Mouse (Mus musculus) G1E-ER4 (cell line): ENCODE data around the gene U2af1. TPM values are rescaled to one million over a fixed set of nuclear protein-coding genes. Genes with fewer than 3 reads are reported as not detected.

Experiments used
- GATA1 ChIP-seq: IDR thresholded peaks from one replicate; pipeline ENCODE4 v1.8.0; 2012; ENCODE audit warnings: low read length, inconsistent platforms
- polyA plus RNA-seq: library from polyadenylated mRNA; stranded (reverse); fragments of >175 nt; gene quantifications from 2 replicates; pipeline ENCODE4 v1.2.3, GENCODE M21; 2012

U2af1 gene
- polyA plus RNA-seq, 1 experiment, result 175 TPM

DNA sequence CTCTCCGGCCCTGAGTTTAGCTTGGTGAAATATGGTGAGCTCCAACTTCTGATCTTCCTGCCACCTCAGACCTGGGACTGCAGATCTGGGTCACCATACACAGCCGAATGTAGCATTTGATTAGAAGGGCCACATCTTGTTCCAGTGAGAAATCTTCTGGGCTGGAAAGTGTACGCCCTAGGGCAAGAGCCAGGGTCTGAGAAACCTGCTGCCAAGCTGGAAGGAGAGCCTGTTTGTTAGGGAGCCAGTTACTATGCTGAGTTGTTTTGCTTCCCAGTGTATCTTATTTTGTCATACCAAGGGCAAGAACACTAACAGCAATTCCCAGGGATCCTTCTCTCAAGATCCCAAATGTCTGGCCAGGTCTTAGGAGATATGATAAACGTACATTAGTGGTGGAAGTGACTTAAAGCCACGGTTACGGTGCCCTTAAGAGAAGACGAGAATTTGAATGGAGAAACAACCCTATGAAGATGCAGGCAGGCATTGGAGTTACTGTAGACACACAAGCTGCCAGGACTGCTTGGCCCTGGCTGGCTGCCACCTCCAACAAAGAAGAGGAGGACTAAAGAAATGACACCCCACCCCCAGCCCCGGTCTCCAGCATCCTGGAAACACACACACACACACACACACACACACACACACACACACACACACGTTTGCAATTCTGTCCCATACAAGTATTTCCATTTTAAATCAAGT lies 20.7 kb downstream of the U2af1 start:
- TF ChIP-seq GATA1, result no peak

DNA sequence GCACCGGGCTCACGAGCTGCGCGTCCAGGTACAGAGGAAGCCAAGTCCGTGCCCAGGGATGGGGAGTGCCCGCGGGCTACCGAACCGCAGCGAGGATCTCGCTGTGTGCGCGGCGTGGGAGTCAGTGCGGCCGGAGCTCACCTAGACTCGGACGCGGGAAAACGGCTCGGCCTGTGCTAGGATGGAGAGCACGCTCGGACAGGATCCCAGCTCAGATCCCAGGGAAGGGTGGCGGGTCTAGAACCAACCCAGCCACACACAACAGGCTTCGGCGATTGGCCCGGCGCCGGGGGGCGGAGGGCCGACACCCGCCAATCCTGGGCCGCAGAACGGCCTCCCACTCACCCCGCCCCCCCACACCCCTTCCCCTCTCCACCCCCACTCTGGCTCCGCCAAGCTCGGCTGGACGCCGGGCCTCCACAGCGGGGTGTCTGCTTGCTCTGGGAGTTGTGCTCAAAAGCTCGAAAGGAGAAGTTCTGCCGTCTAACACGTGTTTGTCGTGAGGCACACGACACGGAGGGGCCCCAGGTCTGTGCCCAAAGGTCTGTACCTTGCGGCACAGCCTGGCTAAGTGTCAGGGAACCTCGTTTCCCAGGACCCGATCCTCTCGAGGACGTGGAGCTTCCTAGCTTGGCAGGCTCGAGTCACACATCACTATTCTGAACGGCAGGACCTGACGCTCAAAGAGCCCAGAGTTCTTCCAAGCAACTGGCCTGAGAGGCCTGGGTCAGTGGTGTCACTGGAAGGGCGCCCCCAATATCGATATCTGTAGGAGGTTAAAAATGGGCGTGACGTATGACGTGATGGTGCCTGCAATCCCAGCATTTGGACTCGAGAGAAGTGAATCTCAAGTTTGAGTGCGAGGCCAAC lies 21.5 kb downstream of the U2af1 start, which contains the start of gene Cbs:
Gene Cbs (minus strand): TSS at position 297 of the 870 bp plus-strand sequence.
- no peak for TF ChIP-seq GATA1

DNA sequence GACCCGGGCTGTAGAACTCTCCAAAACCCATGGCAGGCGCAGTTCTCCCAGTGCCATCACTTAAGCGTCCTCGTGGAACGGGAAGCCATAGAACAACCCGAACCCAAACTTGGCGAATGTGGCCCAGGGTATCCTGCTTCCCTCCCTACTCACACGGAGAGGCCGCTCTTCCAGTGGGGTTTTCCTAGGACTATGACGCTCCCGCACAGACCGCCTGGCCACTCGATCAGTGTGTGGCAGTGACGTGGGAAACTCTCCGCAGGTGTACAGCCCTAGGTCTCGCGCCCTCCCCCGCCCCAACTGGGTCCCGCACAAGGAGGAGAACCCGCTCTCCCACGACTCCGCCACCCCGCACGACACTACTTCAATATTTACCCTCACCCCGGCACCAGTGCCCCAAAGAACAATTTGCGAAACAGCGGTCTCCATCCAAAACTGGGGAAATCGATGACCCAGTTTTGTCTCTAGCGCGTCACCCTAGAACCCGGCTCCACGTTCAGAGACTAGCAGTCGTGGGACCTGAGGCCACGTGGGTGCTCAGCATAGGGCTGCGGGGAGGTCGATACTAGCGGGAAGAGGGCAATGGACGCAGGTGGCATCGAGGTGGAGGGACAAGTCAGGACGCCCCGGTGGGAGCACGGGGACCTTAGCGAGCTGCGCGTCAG lies 22.3 kb downstream of the U2af1 start:
- no peak for TF ChIP-seq GATA1

- TF ChIP-seq GATA1, result no peak
Measured at GRCm38 (mm10) chr17:31635781-31636180, 22.9 kb downstream of the U2af1 start.

GRCm38 (mm10) chr17:31634896-31635295 lies 23.8 kb downstream of the U2af1 start:
- no peak for TF ChIP-seq GATA1

DNA sequence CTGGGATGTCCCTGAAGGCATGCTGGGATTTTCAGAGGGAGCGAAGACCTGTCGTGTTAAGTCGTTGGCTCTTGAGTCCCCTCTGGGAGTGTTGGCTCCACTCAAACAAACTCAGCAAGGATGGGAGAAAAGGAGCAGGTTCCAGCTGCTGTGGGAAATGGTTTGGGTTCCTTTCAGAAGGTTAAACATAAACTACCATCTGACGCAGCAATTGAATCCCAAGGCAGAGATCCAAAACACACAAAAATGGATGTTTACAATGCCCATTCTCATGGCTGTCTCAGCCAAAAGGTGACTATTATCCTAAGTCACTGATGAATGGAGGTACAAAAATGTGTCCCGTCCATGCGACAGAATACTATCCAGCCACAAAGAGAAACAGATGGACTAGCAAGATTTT lies 25.7 kb downstream of the U2af1 start:
- no peak for TF ChIP-seq GATA1

- TF ChIP-seq GATA1, result no peak
Measured at GRCm38 (mm10) chr17:31631081-31631800, 27.5 kb downstream of the U2af1 start.

- TF ChIP-seq GATA1, result no peak
Measured at GRCm38 (mm10) chr17:31627961-31628360, 30.7 kb downstream of the U2af1 start.

- TF ChIP-seq GATA1, result no peak
Measured at GRCm38 (mm10) chr17:31623101-31623500, 35.6 kb downstream of the U2af1 start.

GRCm38 (mm10) chr17:31613086-31613755 lies 45.5 kb downstream of the U2af1 start:
- no peak for TF ChIP-seq GATA1

DNA sequence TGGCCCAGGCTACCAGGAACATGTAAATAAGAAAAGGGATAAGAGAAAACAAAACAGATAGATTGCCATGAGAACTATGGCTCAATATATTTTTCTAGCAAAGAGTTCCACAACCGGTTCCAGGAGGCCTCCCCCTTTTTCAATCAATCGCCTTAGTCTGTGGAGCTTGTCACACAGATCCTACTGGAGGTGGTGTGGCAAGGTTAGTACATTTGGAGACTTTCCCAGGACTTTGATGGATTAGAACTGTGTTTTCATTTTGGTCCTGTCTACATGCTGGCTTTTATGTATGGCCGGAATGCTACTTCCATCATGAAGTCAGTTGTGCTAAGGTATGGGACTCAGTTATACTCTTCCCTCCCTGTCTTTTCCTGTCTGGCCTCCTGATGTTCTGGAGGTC lies 48.8 kb downstream of the U2af1 start:
- TF ChIP-seq GATA1, result no peak

DNA sequence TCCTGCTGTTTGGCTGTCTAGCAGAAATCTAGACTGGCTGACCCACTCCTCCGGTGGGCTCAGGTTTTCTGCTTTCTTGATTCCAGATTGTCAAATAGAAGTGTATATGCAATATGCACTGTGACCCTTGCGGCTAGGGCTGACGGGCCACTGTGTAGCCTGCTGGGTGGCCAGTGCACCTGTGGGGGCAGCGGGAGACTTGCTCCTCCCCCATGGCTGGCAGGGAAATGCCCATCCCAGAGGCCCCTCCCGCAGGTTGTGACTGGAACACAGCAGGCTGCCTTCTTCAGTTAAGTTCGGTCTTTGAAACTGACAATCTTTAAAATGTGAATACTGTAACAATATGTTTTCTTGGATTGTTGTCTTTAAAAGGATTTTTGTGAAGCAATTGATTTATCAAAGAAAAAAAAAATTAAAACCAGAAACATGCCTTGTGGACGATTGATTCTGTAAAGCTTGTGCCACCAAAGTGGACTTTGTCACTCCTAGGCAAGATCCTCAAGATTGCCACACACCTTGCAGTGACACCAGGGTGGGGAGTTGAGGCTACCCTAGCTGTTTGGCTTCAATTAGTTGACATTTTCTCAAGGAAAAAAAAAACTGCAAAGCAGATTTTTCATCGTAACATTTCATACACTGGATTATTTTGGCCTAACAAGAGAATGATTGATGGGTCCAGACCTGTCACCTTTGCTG lies 51.3 kb downstream of the U2af1 start:
- TF ChIP-seq GATA1, result no peak

- no peak for TF ChIP-seq GATA1
Measured at GRCm38 (mm10) chr17:31606424-31606823, 52.3 kb downstream of the U2af1 start.

GRCm38 (mm10) chr17:31598593-31598992 lies 60.1 kb downstream of the U2af1 start:
- no peak for TF ChIP-seq GATA1
